Mouse (Mus musculus): ENCODE results near the gene Kif18b. TPM values are rescaled to one million over a fixed set of nuclear protein-coding genes. Genes with fewer than 3 reads are reported as not detected.

The Kif18b gene
- polyA plus RNA-seq, 1 experiment from 2014 or later: 11.6 TPM

DNA sequence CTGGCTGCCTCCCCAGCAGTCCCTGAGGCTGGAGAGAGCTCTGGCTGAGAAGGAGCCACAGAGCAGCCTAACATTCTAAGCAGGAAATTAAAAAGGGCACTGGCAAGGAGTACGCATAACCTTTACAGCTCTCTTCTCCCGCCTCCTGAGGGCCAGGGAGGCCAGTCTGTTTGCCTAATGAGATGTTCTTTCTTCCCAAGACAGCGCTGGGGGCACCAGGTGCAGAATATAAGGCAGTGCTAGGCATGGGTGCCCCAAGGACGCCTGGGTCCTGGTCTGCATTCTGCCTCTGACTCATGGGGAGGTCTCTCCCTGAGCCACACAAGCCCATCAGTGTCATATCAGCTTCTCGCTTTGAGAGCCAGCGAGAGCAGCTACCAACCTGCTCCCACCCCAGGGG, 3.4 kb downstream of the Kif18b start:
- H3K27me3 ChIP-seq (ENCODE audit: insufficient read depth, poor library complexity, severe bottlenecking): no peaks in the 10 kb centered on the region
- no peak overlapping the region; the same call in 1 of the 2 replicates for H3K4me3 ChIP-seq
- DNase-seq (ENCODE audit: low spot score): no peak
- peaks cover 48% of the 10 kb centered on the region for H3K36me3 ChIP-seq
- peaks cover 45% of the 10 kb centered on the region for H3K4me1 ChIP-seq (replicated peaks)
- H3K27ac ChIP-seq: no peak overlapping the region
- 87% methylated on average over 6 of the region's 6 CpGs for WGBS
- no peaks in the 10 kb centered on the region for H3K9me3 ChIP-seq

DNA sequence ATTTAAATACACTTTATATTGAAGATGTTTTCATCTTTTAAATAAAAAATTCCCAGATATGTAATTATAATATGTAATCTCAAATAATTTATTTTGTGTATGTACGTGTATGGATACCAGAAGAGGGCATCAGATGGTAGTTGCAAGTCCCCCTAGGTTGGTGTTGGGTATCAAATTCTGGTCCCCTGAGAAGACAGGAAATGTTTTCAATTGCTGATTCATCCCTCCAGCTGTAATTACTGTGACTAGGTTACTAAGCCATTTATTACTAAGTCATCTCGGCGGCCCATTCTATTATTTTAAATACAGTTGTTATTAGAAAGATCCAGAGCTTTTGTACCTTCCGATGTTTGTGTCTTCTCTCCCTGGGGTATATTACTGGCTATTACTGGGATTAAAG, 6.8 kb downstream of the Kif18b start:
- Histone ChIP-seq H3K27ac (no peak overlapping the region), H3K36me3 (peaks cover 81% of the 10 kb centered on the region), H3K4me1 (replicated peaks) (peaks cover 20% of the 10 kb centered on the region), H3K27me3 (ENCODE audit: insufficient read depth, poor library complexity, severe bottlenecking) (no peaks in the 10 kb centered on the region), H3K4me3 (no peak overlapping the region), H3K9me3 (no peaks in the 10 kb centered on the region)
- DNase-seq (ENCODE audit: low spot score): no peak
- WGBS: 94% methylated on average over 4 of the region's 4 CpGs

DNA sequence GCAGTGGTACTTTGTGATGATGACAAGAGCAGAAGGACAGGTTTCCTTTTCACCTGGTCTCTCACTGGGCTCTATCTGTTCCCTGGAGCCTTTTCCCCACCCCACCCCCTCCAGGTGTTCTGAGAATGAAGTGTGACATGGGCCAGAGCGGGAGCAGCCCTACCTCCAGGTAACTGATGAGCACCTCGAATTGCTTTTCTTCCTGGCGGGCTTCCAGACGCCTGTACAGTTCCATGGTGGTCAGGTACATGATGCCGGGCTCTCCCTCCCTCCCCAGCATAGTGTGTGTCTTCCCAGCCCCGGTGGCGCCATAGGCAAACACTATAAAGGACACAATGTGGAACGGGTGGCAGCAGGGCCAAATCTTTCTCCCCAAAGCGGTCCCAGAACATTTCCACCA, 9.5 kb downstream of the Kif18b start:
- Histone ChIP-seq H3K4me1 (replicated peaks) (no peaks in the 10 kb centered on the region), H3K9me3 (no peaks in the 10 kb centered on the region), H3K36me3 (peaks cover 80% of the 10 kb centered on the region), H3K4me3 (no peak overlapping the region), H3K27me3 (ENCODE audit: insufficient read depth, poor library complexity, severe bottlenecking) (no peaks in the 10 kb centered on the region), H3K27ac (no peak overlapping the region)
- no peak for DNase-seq (ENCODE audit: low spot score)
- WGBS: 92% methylated on average over 9 of the region's 9 CpGs

DNA sequence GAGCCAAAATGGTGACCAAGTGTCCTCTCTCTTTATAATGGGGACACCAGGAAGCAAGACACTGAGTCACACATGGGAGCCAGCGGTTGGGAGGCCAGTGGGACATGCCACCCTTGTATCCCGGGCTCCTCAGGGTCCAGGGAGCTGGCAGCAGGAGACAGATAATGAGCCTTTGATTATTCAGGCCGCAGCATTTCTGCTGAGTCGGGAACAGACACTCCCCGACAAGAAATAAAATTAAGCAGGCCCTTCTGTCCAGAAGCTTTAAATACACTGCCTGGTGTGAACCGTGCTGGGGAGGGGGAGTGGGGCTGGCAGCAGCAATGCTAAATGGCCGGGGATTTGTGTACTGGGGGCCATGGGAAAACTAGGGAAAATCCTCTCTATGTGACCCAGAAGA, 13.5 kb downstream of the Kif18b start:
- no peaks in the 10 kb centered on the region for H3K4me1 ChIP-seq (replicated peaks)

DNA sequence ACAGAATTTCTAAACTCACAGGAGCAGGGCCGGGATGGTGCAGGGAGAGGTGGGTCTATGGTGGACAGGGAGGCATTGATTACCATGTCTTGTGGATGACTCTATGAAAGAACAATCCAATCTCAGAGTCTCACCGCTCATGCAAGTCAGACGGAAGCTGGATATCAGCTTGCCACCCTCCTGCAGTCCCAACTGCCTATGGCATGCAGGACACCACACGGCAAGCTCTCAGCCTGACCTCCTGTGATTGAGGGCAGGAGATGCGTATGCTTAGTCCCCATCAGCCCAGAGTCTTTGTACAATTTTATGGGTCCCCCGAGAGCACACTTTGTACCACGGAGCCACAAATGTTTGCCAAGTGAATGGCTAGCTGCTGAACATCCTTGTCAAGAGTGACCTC, 21.3 kb downstream of the Kif18b start:
- DNase-seq (ENCODE audit: low spot score): no peak
- 77% methylated on average over 7 of the region's 7 CpGs for WGBS
- no peak overlapping the region for H3K27ac ChIP-seq

More for the DNA sequence above, 13.5 kb downstream of the Kif18b start:
- H3K9me3 ChIP-seq: no peaks in the 10 kb centered on the region
- no peak for DNase-seq (ENCODE audit: low spot score)
- H3K36me3 ChIP-seq: peaks cover 99% of the 10 kb centered on the region
- no peak overlapping the region for H3K27ac ChIP-seq
- no peak overlapping the region for H3K4me3 ChIP-seq
- 76% methylated on average over 7 of the region's 7 CpGs for WGBS
- no peaks in the 10 kb centered on the region for H3K27me3 ChIP-seq (ENCODE audit: insufficient read depth, poor library complexity, severe bottlenecking)

DNA sequence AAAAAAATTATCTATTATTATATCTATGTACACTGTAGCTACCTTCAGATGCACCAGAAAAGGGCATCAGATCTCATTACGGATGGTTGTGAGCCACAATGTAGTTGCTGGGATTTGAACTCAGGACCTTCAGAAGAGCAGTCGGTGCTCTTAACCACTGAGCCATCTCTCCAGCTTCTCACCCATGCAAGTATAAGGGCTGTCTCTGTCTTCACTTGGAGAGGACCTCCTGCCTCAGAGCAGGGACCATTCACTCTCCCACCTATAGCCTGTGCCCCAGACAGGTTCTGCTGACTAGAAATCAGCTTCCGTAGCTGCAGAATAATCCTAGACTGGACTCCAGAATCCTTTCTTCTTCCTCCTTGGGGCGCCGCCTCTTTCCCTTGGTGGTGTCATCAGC, 22.8 kb downstream of the Kif18b start:
- Histone ChIP-seq H3K27me3 (ENCODE audit: insufficient read depth, poor library complexity, severe bottlenecking) (peaks cover 22% of the 10 kb centered on the region), H3K4me1 (replicated peaks) (peaks cover 17% of the 10 kb centered on the region), H3K4me3 (no peak overlapping the region), H3K36me3 (peaks cover 24% of the 10 kb centered on the region), H3K27ac (0 out of 2 replicates have a peak overlapping the region, but pooled peaks have one; percentile 35), H3K9me3 (no peaks in the 10 kb centered on the region)
- 85% methylated on average over 5 of the region's 5 CpGs for WGBS
- no peak for DNase-seq (ENCODE audit: low spot score)

More for the DNA sequence above, 21.3 kb downstream of the Kif18b start:
- Histone ChIP-seq H3K36me3 (peaks cover 39% of the 10 kb centered on the region), H3K4me3 (no peak overlapping the region), H3K9me3 (no peaks in the 10 kb centered on the region), H3K4me1 (replicated peaks) (peaks cover 7% of the 10 kb centered on the region), H3K27me3 (ENCODE audit: insufficient read depth, poor library complexity, severe bottlenecking) (peaks cover 7% of the 10 kb centered on the region)

DNA sequence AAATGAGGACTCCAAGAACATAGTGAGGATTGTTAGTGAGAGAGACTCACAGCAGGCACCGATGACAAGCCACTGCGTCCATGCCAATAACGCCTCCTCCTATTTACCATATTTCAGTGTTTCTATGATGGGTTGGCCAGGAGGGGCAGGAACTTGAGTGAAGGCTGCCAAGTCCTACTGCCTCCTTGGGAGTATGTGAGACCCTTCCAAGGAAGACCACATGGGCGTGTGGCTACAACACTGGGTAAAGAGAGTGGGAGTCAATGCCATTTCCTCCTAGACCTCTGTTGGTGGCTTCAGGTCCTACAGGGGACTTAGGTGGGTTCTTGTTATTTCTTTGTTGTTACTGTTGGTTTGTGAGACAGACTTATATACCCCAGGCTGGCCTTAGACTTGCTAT, 23.7 kb downstream of the Kif18b start:
- WGBS: 70% methylated on average over 4 of the region's 4 CpGs
- no peak overlapping the region for H3K4me3 ChIP-seq
- peaks cover 15% of the 10 kb centered on the region for H3K36me3 ChIP-seq
- peaks cover 31% of the 10 kb centered on the region for H3K27me3 ChIP-seq (ENCODE audit: insufficient read depth, poor library complexity, severe bottlenecking)
- H3K27ac ChIP-seq: no peak overlapping the region
- DNase-seq (ENCODE audit: low spot score): no peak
- H3K4me1 ChIP-seq (replicated peaks): peaks cover 25% of the 10 kb centered on the region
- H3K9me3 ChIP-seq: no peaks in the 10 kb centered on the region

DNA sequence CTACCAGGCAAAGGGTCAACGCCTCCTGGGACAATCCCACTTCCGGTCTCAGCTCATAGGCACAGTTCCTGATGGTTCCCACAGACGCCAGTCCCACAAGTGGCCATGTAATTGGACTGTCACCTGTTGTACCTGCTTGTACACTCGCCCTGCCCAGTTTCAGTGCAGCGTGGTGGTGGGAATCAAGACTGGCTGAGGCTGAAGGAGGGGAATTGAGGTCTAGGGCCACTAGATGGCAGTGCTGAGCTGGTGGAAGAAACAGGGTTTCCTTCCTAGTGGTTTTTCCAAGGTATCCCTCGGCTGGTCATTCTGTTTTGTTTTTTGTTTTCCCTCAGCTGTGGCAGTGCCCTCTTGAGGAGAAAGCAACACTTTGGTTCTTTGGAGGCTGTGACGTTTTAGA, 24.2 kb downstream of the Kif18b start, which contains the start of gene Gfap:
Gene Gfap, minus strand, starts transcription at position 150 of the 400 bp plus-strand sequence.
- Histone ChIP-seq H3K9me3 (no peaks in the 10 kb centered on the region), H3K36me3 (peaks cover 10% of the 10 kb centered on the region), H3K27me3 (ENCODE audit: insufficient read depth, poor library complexity, severe bottlenecking) (peaks cover 35% of the 10 kb centered on the region), H3K27ac (no peak within 1 kb of the TSS), H3K4me1 (replicated peaks) (peaks cover 25% of the 10 kb centered on the region), H3K4me3 (no peak within 1 kb of the TSS)
- DNase-seq (ENCODE audit: low spot score): peak; percentile 82
- 17% methylated on average over 7 of the region's 7 CpGs for WGBS

DNA sequence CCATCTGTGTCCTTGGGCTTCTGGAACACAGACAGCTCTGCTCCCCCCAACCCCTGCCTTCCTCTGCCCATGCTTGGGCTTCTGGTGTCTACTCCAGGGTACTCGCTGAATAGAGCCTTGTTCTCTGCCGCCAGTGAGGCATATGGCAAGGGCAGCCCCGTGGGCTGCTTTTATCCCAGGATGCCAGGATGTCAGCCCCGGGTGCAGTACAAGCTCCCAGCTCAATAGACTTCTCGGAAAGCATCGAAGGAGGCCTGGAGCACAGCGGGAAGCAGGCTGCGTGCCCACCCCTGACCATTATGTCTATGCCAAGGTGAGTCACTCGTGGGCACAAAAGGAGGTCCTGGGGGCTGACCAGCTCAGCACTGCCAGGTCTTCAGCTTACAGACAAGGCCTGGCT, 26.5 kb downstream of the Kif18b start:
- H3K4me3 ChIP-seq: no peak overlapping the region
- H3K27me3 ChIP-seq (ENCODE audit: insufficient read depth, poor library complexity, severe bottlenecking): peaks cover 58% of the 10 kb centered on the region
- WGBS: 81% methylated on average over 9 of the region's 9 CpGs
- DNase-seq (ENCODE audit: low spot score): no peak
- no peak overlapping the region for H3K27ac ChIP-seq
- no peaks in the 10 kb centered on the region for H3K9me3 ChIP-seq
- peaks cover 23% of the 10 kb centered on the region for H3K4me1 ChIP-seq (replicated peaks)
- no peaks in the 10 kb centered on the region for H3K36me3 ChIP-seq

DNA sequence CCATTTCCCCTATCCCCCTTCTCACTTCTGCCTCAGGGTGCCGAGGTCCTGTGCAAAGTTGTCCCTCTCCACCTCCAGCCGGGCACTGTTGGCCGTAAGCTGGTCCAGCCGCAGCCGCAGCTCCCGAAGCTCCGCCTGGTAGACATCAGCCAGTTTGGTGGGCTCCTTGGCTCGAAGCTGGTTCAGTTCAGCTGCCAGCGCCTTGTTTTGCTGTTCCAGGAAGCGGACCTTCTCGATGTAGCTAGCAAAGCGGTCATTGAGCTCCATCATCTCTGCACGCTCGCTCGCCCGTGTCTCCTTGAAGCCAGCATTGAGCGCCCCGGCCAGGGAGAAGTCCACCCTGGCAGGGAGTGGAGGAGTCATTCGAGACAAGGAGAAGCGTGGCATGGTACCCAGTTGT, 28.3 kb downstream of the Kif18b start:
- peaks cover 76% of the 10 kb centered on the region for H3K27me3 ChIP-seq (ENCODE audit: insufficient read depth, poor library complexity, severe bottlenecking)
- no peak overlapping the region for H3K4me3 ChIP-seq
- DNase-seq (ENCODE audit: low spot score): no peak
- H3K4me1 ChIP-seq (replicated peaks): peaks cover 30% of the 10 kb centered on the region
- H3K9me3 ChIP-seq: no peaks in the 10 kb centered on the region
- H3K27ac ChIP-seq: no peak overlapping the region
- 76% methylated on average over 20 of the region's 20 CpGs for WGBS
- no peaks in the 10 kb centered on the region for H3K36me3 ChIP-seq

DNA sequence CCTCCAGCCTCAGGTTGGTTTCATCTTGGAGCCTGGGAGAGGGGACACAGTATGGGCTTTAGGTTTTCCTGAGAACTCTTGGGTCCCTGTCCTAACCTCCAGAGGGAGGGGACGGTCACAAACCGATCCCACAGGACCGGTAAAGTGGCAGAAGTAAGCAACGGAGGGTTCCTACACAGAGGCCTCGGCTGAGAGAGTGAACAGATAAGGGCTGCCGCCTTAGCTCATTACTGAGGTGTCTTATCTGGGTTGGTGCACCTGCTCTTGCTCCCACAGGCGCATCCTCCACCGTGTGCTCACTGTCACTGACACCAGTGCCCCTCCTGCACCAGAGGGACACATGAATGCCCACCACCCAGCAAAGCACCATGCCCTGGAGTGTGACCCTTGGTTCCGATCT, 29.1 kb downstream of the Kif18b start:
- H3K4me1 ChIP-seq (replicated peaks): peaks cover 29% of the 10 kb centered on the region
- no peaks in the 10 kb centered on the region for H3K9me3 ChIP-seq
- 80% methylated on average over 9 of the region's 9 CpGs for WGBS
- no peaks in the 10 kb centered on the region for H3K36me3 ChIP-seq
- no peak overlapping the region for H3K27ac ChIP-seq
- H3K4me3 ChIP-seq: no peak overlapping the region
- H3K27me3 ChIP-seq (ENCODE audit: insufficient read depth, poor library complexity, severe bottlenecking): peaks cover 85% of the 10 kb centered on the region
- DNase-seq (ENCODE audit: low spot score): no peak

DNA sequence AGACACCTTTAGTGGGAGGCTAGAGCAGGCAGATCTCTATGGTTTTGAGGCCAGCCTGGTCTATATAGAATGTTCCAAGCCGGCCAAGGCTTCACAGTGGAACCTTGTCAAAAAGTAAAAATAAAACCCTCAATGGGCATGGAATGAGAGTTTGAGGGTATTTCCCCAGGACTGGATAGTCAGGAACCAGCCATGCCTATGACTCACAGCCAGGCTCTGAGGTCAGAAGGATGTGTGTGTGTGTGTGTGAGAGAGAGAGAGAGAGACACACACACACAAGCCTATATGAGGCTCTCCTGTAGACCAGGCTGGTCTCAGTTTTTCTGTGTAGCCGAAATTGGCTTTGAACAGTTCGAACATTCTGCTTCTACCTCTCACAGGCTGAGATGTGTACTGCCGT, 30.2 kb downstream of the Kif18b start:
- peaks cover 87% of the 10 kb centered on the region for H3K27me3 ChIP-seq (ENCODE audit: insufficient read depth, poor library complexity, severe bottlenecking)
- no peak overlapping the region for H3K4me3 ChIP-seq
- H3K36me3 ChIP-seq: no peaks in the 10 kb centered on the region
- WGBS: 88% methylated on average over 4 of the region's 4 CpGs
- H3K4me1 ChIP-seq (replicated peaks): peaks cover 27% of the 10 kb centered on the region
- DNase-seq (ENCODE audit: low spot score): no peak
- no peaks in the 10 kb centered on the region for H3K9me3 ChIP-seq
- no peak overlapping the region for H3K27ac ChIP-seq

DNA sequence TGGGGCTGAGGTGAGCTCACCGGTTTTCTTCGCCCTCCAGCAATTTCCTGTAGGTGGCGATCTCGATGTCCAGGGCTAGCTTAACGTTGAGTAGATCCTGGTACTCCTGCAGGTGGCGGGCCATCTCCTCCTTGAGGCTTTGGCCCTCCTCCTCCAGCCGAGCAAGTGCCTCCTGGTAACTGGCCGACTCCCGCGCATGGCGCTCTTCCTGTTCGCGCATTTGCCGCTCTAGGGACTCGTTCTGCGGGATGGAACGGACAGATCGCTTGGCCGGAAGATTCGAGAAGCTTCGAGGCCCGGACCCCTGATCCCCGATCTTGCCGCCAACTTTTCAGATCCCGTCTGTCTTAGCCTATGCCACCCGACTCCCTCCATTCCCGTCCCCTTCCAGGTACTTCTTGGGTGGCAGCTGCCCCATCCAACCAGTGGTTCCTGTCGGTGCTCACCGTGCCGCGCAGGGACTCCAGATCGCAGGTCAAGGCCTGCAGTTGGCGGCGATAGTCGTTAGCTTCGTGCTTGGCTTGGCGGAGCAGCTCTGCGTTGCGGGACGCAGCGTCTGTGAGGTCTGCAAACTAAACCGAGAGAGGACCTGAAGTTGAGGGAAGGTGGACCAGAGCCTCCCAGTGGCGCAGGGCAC, 31.8 kb downstream of the Kif18b start:
- Histone ChIP-seq H3K9me3 (no peaks in the 10 kb centered on the region), H3K4me1 (replicated peaks) (peaks cover 22% of the 10 kb centered on the region), H3K36me3 (no peaks in the 10 kb centered on the region), H3K4me3 (peak overlapping the region; percentile 46), H3K27me3 (ENCODE audit: insufficient read depth, poor library complexity, severe bottlenecking) (peaks cover 80% of the 10 kb centered on the region), H3K27ac (peak overlapping the region; percentile 70)
- 3% methylated on average over 43 of the region's 43 CpGs for WGBS
- peak; percentile 72 for DNase-seq (ENCODE audit: low spot score)

DNA sequence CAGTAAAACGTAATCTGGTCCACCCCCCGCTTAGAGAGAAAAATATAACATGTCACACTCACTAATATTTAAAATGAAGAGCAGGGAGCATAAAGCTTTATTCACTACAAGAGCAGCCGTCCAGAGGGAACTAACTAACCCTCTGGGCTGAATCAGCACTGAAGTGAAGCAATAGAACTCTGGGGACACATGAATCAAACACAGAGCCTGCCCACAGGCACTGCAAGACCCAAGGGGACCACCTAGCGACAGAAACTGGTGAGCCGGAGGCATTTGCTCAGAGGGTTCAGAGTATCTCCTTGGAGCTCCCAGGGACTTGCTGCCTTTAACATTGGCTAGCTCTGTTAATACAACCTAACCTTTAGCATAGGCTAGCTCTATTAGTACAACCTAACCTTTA, 34.8 kb downstream of the Kif18b start:
- Histone ChIP-seq H3K9me3 (no peaks in the 10 kb centered on the region), H3K27me3 (ENCODE audit: insufficient read depth, poor library complexity, severe bottlenecking) (peaks cover 57% of the 10 kb centered on the region), H3K4me3 (no peak overlapping the region), H3K27ac (no peak overlapping the region), H3K36me3 (no peaks in the 10 kb centered on the region), H3K4me1 (replicated peaks) (peaks cover 9% of the 10 kb centered on the region)
- no peak for DNase-seq (ENCODE audit: low spot score)
- 74% methylated on average over 5 of the region's 5 CpGs for WGBS
